Mouse (Mus musculus): ENCODE measurements around the gene Prkag2. TPM values are rescaled to one million over a fixed set of nuclear protein-coding genes. Genes with fewer than 3 reads are reported as not detected.
"Not testable (repeated sequence)": the region's sequence is repeated elsewhere in the genome, so short reads cannot be mapped to it uniquely, and the experiment has no call there.

The Prkag2 gene
- polyA plus RNA-seq, 1 experiment from 2014 or later, result 63.1 TPM

- Histone ChIP-seq H3K4me1 (no peaks in the 10 kb centered on the region), H3K36me3 (ENCODE audit: poor library complexity, severe bottlenecking) (peaks cover 70% of the 10 kb centered on the region), H3K9ac (no peak overlapping the region), H3K4me3 (no peak overlapping the region), H3K9me3 (replicated peaks) (no peaks in the 10 kb centered on the region), H3K27me3 (no peaks in the 10 kb centered on the region), H3K27ac (no peak overlapping the region), H3K4me2 (no peak overlapping the region)
- 94% methylated on average over 12 of the region's 12 CpGs for WGBS
- ATAC-seq, result no peak
Observed at GRCm38 (mm10) chr5:24871276-24871675, 229.2 kb downstream of the Prkag2 start.

GRCm38 (mm10) chr5:24869796-24870289, 230.6 kb downstream of the Prkag2 start:
- peak; percentile 57 for ATAC-seq
- Histone ChIP-seq H3K36me3 (ENCODE audit: poor library complexity, severe bottlenecking) (peaks cover 68% of the 10 kb centered on the region), H3K27ac (no peak overlapping the region), H3K4me2 (no peak overlapping the region), H3K27me3 (no peaks in the 10 kb centered on the region), H3K9me3 (replicated peaks) (no peaks in the 10 kb centered on the region), H3K4me3 (no peak overlapping the region), H3K4me1 (no peaks in the 10 kb centered on the region), H3K9ac (no peak overlapping the region)
- WGBS, result 72% methylated on average over 11 of the region's 11 CpGs

DNA sequence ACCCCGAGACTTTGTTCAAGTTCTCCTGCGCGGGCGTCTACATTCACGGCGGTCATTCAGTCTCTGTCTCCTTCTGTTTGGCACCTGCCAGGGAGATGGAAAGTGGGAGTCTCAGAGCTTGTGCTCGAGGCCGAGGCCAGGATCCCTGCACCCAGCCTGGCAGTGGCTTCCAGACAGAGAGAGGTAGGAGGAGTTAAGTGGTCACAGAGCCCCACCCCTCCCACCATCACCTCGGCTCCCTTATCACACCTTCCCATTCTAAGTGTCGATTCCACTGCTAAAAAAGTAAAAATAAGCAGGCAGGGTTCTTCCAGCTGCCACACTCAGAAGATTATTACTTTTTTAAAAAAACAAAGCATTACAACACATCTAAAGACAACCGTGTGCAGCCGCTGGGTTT, 236.6 kb downstream of the Prkag2 start:
- no peak overlapping the region for H3K4me3 ChIP-seq
- H3K4me2 ChIP-seq, result no peak overlapping the region
- peaks cover 9% of the 10 kb centered on the region; the same call in 1 of the 2 replicates for H3K4me1 ChIP-seq
- H3K27ac ChIP-seq, result no peak overlapping the region
- ATAC-seq, result no peak
- H3K9me3 ChIP-seq (replicated peaks), result no peaks in the 10 kb centered on the region; the same call in 1 of the 2 replicates
- no peak overlapping the region for H3K9ac ChIP-seq
- no peaks in the 10 kb centered on the region for H3K27me3 ChIP-seq
- WGBS, result 86% methylated on average over 12 of the region's 12 CpGs
- peaks cover 68% of the 10 kb centered on the region for H3K36me3 ChIP-seq (ENCODE audit: poor library complexity, severe bottlenecking)

GRCm38 (mm10) chr5:24861449-24861930, 239.0 kb downstream of the Prkag2 start:
- no peaks in the 10 kb centered on the region; the same call in 1 of the 2 replicates for H3K9me3 ChIP-seq (replicated peaks)
- 90% methylated on average over 9 of the region's 9 CpGs for WGBS
- H3K27me3 ChIP-seq, result no peaks in the 10 kb centered on the region
- H3K27ac ChIP-seq, result peak overlapping the region; percentile 62; the same call in 1 of the 2 replicates
- no peak overlapping the region for H3K4me3 ChIP-seq
- ATAC-seq, result peak; percentile 16; the same call in 1 of the 2 replicates
- H3K4me1 ChIP-seq, result peaks cover 9% of the 10 kb centered on the region; the same call in 1 of the 2 replicates
- peaks cover 47% of the 10 kb centered on the region for H3K36me3 ChIP-seq (ENCODE audit: poor library complexity, severe bottlenecking)
- H3K9ac ChIP-seq, result no peak overlapping the region
- H3K4me2 ChIP-seq, result no peak overlapping the region

DNA sequence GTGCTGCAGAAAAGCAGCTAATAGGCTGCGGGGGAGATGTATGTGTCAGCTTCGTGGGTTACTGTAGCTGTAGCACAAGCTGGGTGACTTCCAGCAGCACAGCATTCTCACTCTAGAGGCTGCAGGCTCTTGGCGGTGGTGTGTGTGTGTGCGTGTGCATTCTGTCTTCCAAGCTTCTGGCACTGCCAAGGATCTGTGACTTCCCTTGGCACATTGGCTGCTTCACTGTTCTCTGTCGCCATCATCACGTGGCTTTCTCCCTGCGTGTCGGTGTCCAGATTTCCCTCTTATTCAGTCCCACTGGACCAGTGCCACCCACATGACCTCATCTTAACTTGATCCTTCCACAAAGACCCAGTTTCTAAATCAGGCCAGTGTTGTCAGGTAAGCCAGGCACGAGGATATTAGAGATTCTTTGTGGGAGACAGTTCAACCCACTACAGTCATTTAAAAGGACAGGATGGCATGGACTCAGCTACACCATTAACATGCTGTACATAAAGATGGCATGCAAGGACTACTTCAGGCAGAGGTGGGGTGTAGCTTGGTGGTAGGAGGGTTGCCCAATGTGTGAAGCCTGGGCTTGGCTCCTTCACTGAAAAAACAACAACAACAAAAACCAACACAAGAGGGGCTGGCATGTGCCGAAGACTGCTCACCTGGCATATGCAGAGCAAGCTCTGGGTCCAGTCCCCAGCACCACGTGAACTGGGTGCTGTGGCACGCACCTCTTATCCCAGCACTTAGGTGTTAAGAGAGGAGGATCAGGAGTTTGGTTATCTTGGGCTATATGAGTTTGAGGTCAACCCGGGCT, 239.6 kb downstream of the Prkag2 start:
- Histone ChIP-seq H3K4me2 (no peak overlapping the region), H3K36me3 (ENCODE audit: poor library complexity, severe bottlenecking) (peaks cover 41% of the 10 kb centered on the region), H3K4me3 (no peak overlapping the region), H3K4me1 (peaks cover 9% of the 10 kb centered on the region; the same call in 1 of the 2 replicates), H3K9ac (no peak overlapping the region), H3K27ac (peak overlapping the region; percentile 62), H3K9me3 (replicated peaks) (no peaks in the 10 kb centered on the region; the same call in 1 of the 2 replicates), H3K27me3 (no peaks in the 10 kb centered on the region)
- peak; percentile 89 for ATAC-seq
- 68% methylated on average over 13 of the region's 13 CpGs for WGBS

GRCm38 (mm10) chr5:24859771-24860540, 240.5 kb downstream of the Prkag2 start:
- 83% methylated on average over 3 of the region's 3 CpGs for WGBS

DNA sequence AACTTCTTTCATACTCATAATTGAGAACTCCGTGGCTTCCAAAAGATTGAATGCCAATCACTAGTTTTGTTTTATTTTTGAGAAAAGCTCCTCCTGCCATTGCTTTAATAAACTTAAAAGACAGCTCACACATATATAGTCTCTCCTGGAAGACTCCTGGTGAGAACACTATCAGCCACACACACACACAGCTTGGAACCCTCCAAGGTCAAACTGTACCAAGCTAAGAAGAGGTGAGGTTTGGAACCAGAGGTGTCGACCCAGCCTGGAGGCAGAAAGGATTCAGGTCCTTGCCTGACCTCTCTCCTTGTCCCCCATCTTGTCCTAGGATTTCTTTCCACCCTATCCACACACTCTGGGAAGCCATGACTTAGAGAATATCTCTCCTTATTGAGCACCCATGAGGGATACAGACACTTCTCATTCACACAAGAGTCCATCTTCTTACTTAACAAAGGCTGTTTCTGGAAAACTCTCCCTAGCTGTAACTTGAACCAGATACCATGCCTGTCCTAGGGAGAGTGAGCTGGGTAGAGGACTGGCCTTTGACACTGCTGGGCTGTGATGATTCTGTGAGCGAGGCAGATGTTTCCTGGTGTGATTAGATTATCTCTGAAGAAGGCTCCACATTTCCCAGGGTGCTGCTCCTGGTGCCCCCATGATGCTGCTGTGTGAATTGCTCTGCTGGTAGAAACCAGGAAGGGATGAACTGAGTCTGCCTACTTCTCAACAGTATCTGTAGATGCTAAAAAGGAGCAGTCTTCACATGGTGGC, 245.4 kb downstream of the Prkag2 start:
- H3K36me3 ChIP-seq (ENCODE audit: poor library complexity, severe bottlenecking), result no peaks in the 10 kb centered on the region
- H3K4me2 ChIP-seq, result no peak overlapping the region
- WGBS, result 79% methylated on average over 3 of the region's 3 CpGs

More at GRCm38 (mm10) chr5:24859771-24860540, 240.5 kb downstream of the Prkag2 start:
- no peak overlapping the region for H3K4me3 ChIP-seq
- no peak for ATAC-seq
- peaks cover 9% of the 10 kb centered on the region; the same call in 1 of the 2 replicates for H3K4me1 ChIP-seq
- no peaks in the 10 kb centered on the region for H3K27me3 ChIP-seq
- H3K9me3 ChIP-seq (replicated peaks), result no peaks in the 10 kb centered on the region; the same call in 1 of the 2 replicates
- H3K27ac ChIP-seq, result peak overlapping the region; percentile 57; the same call in 1 of the 2 replicates
- no peak overlapping the region for H3K9ac ChIP-seq
- H3K4me2 ChIP-seq, result no peak overlapping the region
- peaks cover 36% of the 10 kb centered on the region for H3K36me3 ChIP-seq (ENCODE audit: poor library complexity, severe bottlenecking)

GRCm38 (mm10) chr5:24854256-24854655, 246.2 kb downstream of the Prkag2 start:
- Histone ChIP-seq H3K27ac (no peak overlapping the region), H3K9ac (no peak overlapping the region), H3K4me1 (no peaks in the 10 kb centered on the region), H3K4me2 (no peak overlapping the region), H3K9me3 (replicated peaks) (no peaks in the 10 kb centered on the region; the same call in 1 of the 2 replicates), H3K4me3 (no peak overlapping the region), H3K27me3 (no peaks in the 10 kb centered on the region), H3K36me3 (ENCODE audit: poor library complexity, severe bottlenecking) (no peaks in the 10 kb centered on the region)
- ATAC-seq, result no peak
- WGBS, result 93% methylated on average over 3 of the region's 3 CpGs

More for the DNA sequence above, 245.4 kb downstream of the Prkag2 start:
- no peak overlapping the region for H3K9ac ChIP-seq
- H3K4me3 ChIP-seq, result no peak overlapping the region
- no peak for ATAC-seq
- H3K4me1 ChIP-seq, result 0 out of 2 replicates have a peak, but pooled peaks cover under 1% of the 10 kb centered on the region
- no peaks in the 10 kb centered on the region for H3K27me3 ChIP-seq
- no peak overlapping the region for H3K27ac ChIP-seq
- no peaks in the 10 kb centered on the region; the same call in 1 of the 2 replicates for H3K9me3 ChIP-seq (replicated peaks)

DNA sequence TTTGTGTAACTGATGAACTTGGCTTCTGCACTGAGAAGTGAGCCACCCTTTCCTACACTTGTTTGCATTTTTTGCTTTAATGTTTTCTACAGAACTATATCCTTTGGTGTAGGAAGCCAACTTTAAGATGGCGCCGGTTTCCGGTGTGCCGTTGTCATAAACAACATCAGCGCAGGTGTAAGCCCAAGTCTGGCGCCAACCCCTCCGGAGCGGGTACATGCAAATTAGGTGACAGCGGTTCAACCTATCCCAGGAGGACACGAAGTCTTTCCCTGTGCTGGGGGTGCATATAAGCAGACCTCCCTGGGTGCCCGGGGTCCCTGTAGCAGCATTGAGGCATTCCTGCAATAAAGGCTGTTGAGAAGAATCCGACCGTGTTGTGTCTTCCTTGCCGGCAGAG, 252.2 kb downstream of the Prkag2 start:
- H3K27ac ChIP-seq; H3K4me1 ChIP-seq; H3K9me3 ChIP-seq (replicated peaks); H3K27me3 ChIP-seq; H3K4me3 ChIP-seq; H3K4me2 ChIP-seq; ATAC-seq; H3K36me3 ChIP-seq (ENCODE audit: poor library complexity, severe bottlenecking); H3K9ac ChIP-seq: not testable (repeated sequence)
- WGBS, result 88% methylated on average over 14 of the region's 14 CpGs

- no peak for ATAC-seq
- WGBS, result 93% methylated on average over 5 of the region's 5 CpGs
Observed at GRCm38 (mm10) chr5:24843841-24844240, 256.6 kb downstream of the Prkag2 start.

GRCm38 (mm10) chr5:24843103-24843475, 257.4 kb downstream of the Prkag2 start:
- Histone ChIP-seq H3K4me1 (peaks cover 33% of the 10 kb centered on the region), H3K27me3 (no peaks in the 10 kb centered on the region), H3K4me2 (peak overlapping the region; percentile 89), H3K4me3 (peak overlapping the region; percentile 93), H3K27ac (peak overlapping the region; percentile 91), H3K36me3 (ENCODE audit: poor library complexity, severe bottlenecking) (no peaks in the 10 kb centered on the region), H3K9ac (peak overlapping the region; percentile 77), H3K9me3 (replicated peaks) (no peaks in the 10 kb centered on the region)
- under 1% methylated on average over 21 of the region's 21 CpGs for WGBS
- peak; percentile 41 for ATAC-seq

More at GRCm38 (mm10) chr5:24843841-24844240, 256.6 kb downstream of the Prkag2 start:
- Histone ChIP-seq H3K9me3 (replicated peaks) (no peaks in the 10 kb centered on the region), H3K27ac (no peak overlapping the region), H3K36me3 (ENCODE audit: poor library complexity, severe bottlenecking) (no peaks in the 10 kb centered on the region), H3K9ac (peak overlapping the region; percentile 77; the same call in 1 of the 2 replicates), H3K4me3 (no peak overlapping the region), H3K4me1 (peaks cover 29% of the 10 kb centered on the region), H3K4me2 (peak overlapping the region; percentile 89), H3K27me3 (no peaks in the 10 kb centered on the region)

Data from forebrain, embryonic 13.5 days (tissue).